Mouse (Mus musculus) adrenal gland, adult (tissue): ENCODE measurements at regions not wholly inside any gene's neighbourhood (a gene's known extent, or its start where the extent isn't known, plus 50 kb on each side); places are given as distances from the start of the nearest gene placed in this dataset.

ENCODE experiments used
- DNase-seq, 2 experiments: peaks; one replicate each; pipeline ENCODE4 v3.0.0; 2022 to 2023; ENCODE audit warnings: low spot score in 1 of 2; ENCODE audit not compliant: inconsistent age in 2 of 2

GRCm38 (mm10) chr5:148744676-148745391, 184.3 kb downstream of the Katnal1 start:
- DNase-seq, result no peak

- DNase-seq, result no peak
Measured at GRCm38 (mm10) chr5:148742158-148742835, 186.8 kb downstream of the Katnal1 start.

- DNase-seq, result no peak
Measured at GRCm38 (mm10) chr5:148741267-148742004, 187.7 kb downstream of the Katnal1 start.

GRCm38 (mm10) chr5:148740366-148741266, 188.0 kb upstream of the Ubl3 start:
- peak; percentile 86 to 95 for DNase-seq

GRCm38 (mm10) chr5:148739672-148740071, 187.1 kb upstream of the Ubl3 start:
- no peak for DNase-seq

- no peak for DNase-seq
Measured at GRCm38 (mm10) chr5:148739141-148739540, 186.6 kb upstream of the Ubl3 start.

- no peak for DNase-seq
Measured at GRCm38 (mm10) chr5:148729541-148729940, 177.0 kb upstream of the Ubl3 start.

- no peak for DNase-seq
Measured at GRCm38 (mm10) chr5:148728492-148728891, 175.9 kb upstream of the Ubl3 start.

GRCm38 (mm10) chr5:148726442-148726841, 173.9 kb upstream of the Ubl3 start:
- DNase-seq, result no peak

GRCm38 (mm10) chr5:148724470-148724869, 171.9 kb upstream of the Ubl3 start:
- peak; percentile 85 to 91 for DNase-seq

- no peak for DNase-seq
Measured at GRCm38 (mm10) chr5:148723677-148724227, 171.2 kb upstream of the Ubl3 start.

- peak; percentile 61 to 73 for DNase-seq
Measured at GRCm38 (mm10) chr5:148720604-148721003, 168.0 kb upstream of the Ubl3 start.

- no peak for DNase-seq
Measured at GRCm38 (mm10) chr5:148716633-148717032, 164.0 kb upstream of the Ubl3 start.

- DNase-seq, result no peak
Measured at GRCm38 (mm10) chr5:148715218-148715991, 162.8 kb upstream of the Ubl3 start.

- no peak for DNase-seq
Measured at GRCm38 (mm10) chr5:148714807-148715206, 162.2 kb upstream of the Ubl3 start.

- no peak for DNase-seq
Measured at GRCm38 (mm10) chr5:148713796-148714195, 161.2 kb upstream of the Ubl3 start.

- DNase-seq, result no peak
Measured at GRCm38 (mm10) chr5:148713039-148713438, 160.4 kb upstream of the Ubl3 start.

GRCm38 (mm10) chr5:148711570-148711969, 159.0 kb upstream of the Ubl3 start:
- no peak for DNase-seq

- peak; percentile 54 to 85 for DNase-seq
Measured at GRCm38 (mm10) chr5:148709111-148709771, 156.7 kb upstream of the Ubl3 start.
